Mouse (Mus musculus) ES-CJ7 (cell line): ENCODE measurements at regions not wholly inside any gene's neighbourhood (a gene's known extent, or its start where the extent isn't known, plus 50 kb on each side); places are given as distances from the start of the nearest gene placed in this dataset.

Source experiments
- DNase-seq: peaks from one replicate; pipeline ENCODE4 v3.0.0; 2011; ENCODE audit warnings: low read depth, low spot score

GRCm38 (mm10) chr3:39925436-39925835, 605.6 kb upstream of the Intu start:
- DNase-seq = no peak

GRCm38 (mm10) chr3:39928421-39928820, 602.7 kb upstream of the Intu start:
- DNase-seq = no peak

- DNase-seq = no peak
Observed at GRCm38 (mm10) chr3:39933372-39933771, 597.7 kb upstream of the Intu start.

GRCm38 (mm10) chr3:39937719-39938278, 593.3 kb upstream of the Intu start:
- no peak for DNase-seq

- DNase-seq = no peak
Observed at GRCm38 (mm10) chr3:39944581-39944980, 586.5 kb upstream of the Intu start.

GRCm38 (mm10) chr3:39952103-39952502, 579.0 kb upstream of the Intu start:
- DNase-seq = no peak

GRCm38 (mm10) chr3:39952556-39952955, 578.5 kb upstream of the Intu start:
- DNase-seq = no peak

- DNase-seq = no peak
Observed at GRCm38 (mm10) chr3:39961836-39962640, 569.0 kb upstream of the Intu start.

- no peak for DNase-seq
Observed at GRCm38 (mm10) chr3:39965431-39965830, 565.7 kb upstream of the Intu start.

GRCm38 (mm10) chr3:39966390-39966789, 564.7 kb upstream of the Intu start:
- DNase-seq = no peak

GRCm38 (mm10) chr3:39976937-39977336, 554.1 kb upstream of the Intu start:
- DNase-seq = peak; percentile 45

- peak; percentile 67 for DNase-seq
Observed at GRCm38 (mm10) chr3:39978916-39979679, 552.0 kb upstream of the Intu start.

- no peak for DNase-seq
Observed at GRCm38 (mm10) chr3:39982656-39983055, 548.4 kb upstream of the Intu start.

- no peak for DNase-seq
Observed at GRCm38 (mm10) chr3:39987710-39988109, 543.4 kb upstream of the Intu start.

- DNase-seq = peak; percentile 59
Observed at GRCm38 (mm10) chr3:39998628-39999027, 532.5 kb upstream of the Intu start.

- DNase-seq = no peak
Observed at GRCm38 (mm10) chr3:39999846-40000245, 531.2 kb upstream of the Intu start.

GRCm38 (mm10) chr3:40002838-40003237, 528.2 kb upstream of the Intu start:
- DNase-seq = no peak

GRCm38 (mm10) chr3:40010051-40010450, 521.0 kb upstream of the Intu start:
- no peak for DNase-seq

- no peak for DNase-seq
Observed at GRCm38 (mm10) chr3:40021682-40022081, 509.4 kb upstream of the Intu start.

GRCm38 (mm10) chr3:40027713-40028112, 503.4 kb upstream of the Intu start:
- DNase-seq = no peak

- DNase-seq = no peak
Observed at GRCm38 (mm10) chr3:40036177-40036576, 494.9 kb upstream of the Intu start.

- no peak for DNase-seq
Observed at GRCm38 (mm10) chr3:40049721-40050120, 481.4 kb upstream of the Intu start.

- no peak for DNase-seq
Observed at GRCm38 (mm10) chr3:40058281-40058680, 472.8 kb upstream of the Intu start.
